Mouse (Mus musculus): Measurements from ENCODE around the gene Afdn. TPM values are rescaled to one million over a fixed set of nuclear protein-coding genes. Genes with fewer than 3 reads are reported as not detected.
"Not testable (repeated sequence)": the region's sequence is repeated elsewhere in the genome, so short reads cannot be mapped to it uniquely, and the experiment has no call there.

Gene Afdn
- polyA plus RNA-seq, 1 experiment from 2014 or later, result 123 TPM

DNA sequence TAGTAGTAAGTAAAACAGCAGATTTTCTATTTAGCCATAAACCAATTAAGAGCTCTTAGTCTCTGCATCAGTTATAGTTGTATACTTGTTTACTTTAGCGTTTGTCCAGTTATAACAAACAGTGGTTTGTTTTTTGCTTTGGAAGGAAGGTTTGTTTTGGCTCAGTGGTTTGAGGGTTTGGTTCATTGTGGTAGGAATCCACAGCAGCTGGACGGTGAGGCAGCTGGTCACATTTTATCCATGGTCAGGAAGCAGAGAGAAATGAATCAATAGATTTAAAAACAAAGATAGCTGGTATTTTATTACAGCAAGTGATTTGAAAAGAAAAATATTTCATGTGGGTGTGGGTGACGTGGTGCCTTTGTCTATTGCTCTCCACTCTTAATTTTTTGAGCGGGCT is 59.0 kb downstream of the Afdn start:
- H3K9me3 ChIP-seq (ENCODE audit: control insufficient read depth, low read length), result no peaks in the 10 kb centered on the region
- no peaks in the 10 kb centered on the region for H3K4me1 ChIP-seq (ENCODE audit: control insufficient read depth, insufficient read depth, low read length)
- no peaks in the 10 kb centered on the region for H3K27me3 ChIP-seq (ENCODE audit: control insufficient read depth, insufficient read depth, low read length)
- H3K27ac ChIP-seq (ENCODE audit: low read depth, low read length), result no peak overlapping the region
- 0 out of 2 replicates have a peak, but pooled peaks cover 3% of the 10 kb centered on the region for H3K36me3 ChIP-seq (ENCODE audit: control insufficient read depth, insufficient read depth, low read length)
- no peak overlapping the region for H3K9ac ChIP-seq (ENCODE audit: low read length)
- no peak overlapping the region for H3K4me2 ChIP-seq
- no peak for ATAC-seq (ENCODE audit: low FRiP score)
- no peak overlapping the region for H3K4me3 ChIP-seq (ENCODE audit: low read depth, low read length)
- no peak for DNase-seq (ENCODE audit: low spot score, missing footprints)
- 96% methylated on average over 4 of the region's 4 CpGs for WGBS

DNA sequence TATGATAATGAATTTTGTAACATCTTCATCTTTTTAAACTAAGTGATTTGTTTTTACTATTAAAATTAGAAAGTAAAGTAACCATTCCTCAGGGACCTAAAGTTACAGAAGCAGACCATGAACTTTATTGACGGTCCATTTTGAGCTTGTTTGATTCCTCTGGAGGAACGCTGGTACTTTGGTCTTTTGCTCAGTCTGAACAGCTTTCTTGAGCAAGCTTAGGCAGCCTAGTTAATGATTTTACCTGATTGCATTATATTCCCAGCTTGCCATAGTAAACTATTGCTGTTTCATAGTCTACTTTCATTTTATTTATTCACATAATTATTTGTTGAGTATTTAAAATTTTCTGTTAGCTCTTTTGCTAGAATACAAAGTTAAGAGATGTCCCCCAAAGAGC is 60.3 kb downstream of the Afdn start:
- no peaks in the 10 kb centered on the region for H3K27me3 ChIP-seq (ENCODE audit: control insufficient read depth, insufficient read depth, low read length)
- WGBS, result 95% methylated on average over 2 of the region's 2 CpGs
- no peak for DNase-seq (ENCODE audit: low spot score, missing footprints)
- no peak overlapping the region for H3K27ac ChIP-seq (ENCODE audit: low read depth, low read length)
- no peak overlapping the region for H3K9ac ChIP-seq (ENCODE audit: low read length)
- ATAC-seq (ENCODE audit: low FRiP score), result no peak
- H3K4me1 ChIP-seq (ENCODE audit: control insufficient read depth, insufficient read depth, low read length), result no peaks in the 10 kb centered on the region
- H3K4me3 ChIP-seq (ENCODE audit: low read depth, low read length), result no peak overlapping the region
- H3K36me3 ChIP-seq (ENCODE audit: control insufficient read depth, insufficient read depth, low read length), result peaks cover 3% of the 10 kb centered on the region; the same call in 1 of the 2 replicates
- H3K4me2 ChIP-seq, result no peak overlapping the region
- H3K9me3 ChIP-seq (ENCODE audit: control insufficient read depth, low read length), result no peaks in the 10 kb centered on the region

DNA sequence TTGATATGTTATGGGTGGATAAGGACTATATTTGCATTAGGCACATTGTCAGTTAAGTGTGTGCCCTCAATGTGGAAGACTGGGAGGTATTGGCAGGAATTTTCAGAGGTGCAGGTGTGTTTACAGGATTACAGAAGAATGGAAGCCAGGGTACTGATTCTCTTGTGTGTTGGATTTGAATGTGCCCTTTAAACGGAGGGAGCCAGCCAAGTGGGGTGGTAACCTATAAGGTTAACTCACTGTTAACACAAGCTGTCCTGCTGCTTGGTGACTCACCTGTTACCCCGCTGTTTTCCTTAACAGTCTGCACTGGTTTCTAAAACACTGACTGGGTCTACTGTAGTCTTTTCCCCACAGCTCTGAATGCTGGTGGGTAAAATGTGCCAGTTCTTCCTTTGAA is 65.1 kb downstream of the Afdn start:
- WGBS, result 83% methylated on average over 2 of the region's 2 CpGs
- H3K4me1 ChIP-seq (ENCODE audit: control insufficient read depth, insufficient read depth, low read length), result no peaks in the 10 kb centered on the region
- DNase-seq (ENCODE audit: low spot score, missing footprints) (no peak), ATAC-seq (ENCODE audit: low FRiP score) (no peak)
- H3K36me3 ChIP-seq (ENCODE audit: control insufficient read depth, insufficient read depth, low read length), result peaks cover 3% of the 10 kb centered on the region; the same call in 1 of the 2 replicates
- H3K9ac ChIP-seq (ENCODE audit: low read length), result no peak overlapping the region
- no peaks in the 10 kb centered on the region for H3K27me3 ChIP-seq (ENCODE audit: control insufficient read depth, insufficient read depth, low read length)
- H3K4me2 ChIP-seq, result no peak overlapping the region
- H3K27ac ChIP-seq (ENCODE audit: low read depth, low read length), result no peak overlapping the region
- H3K4me3 ChIP-seq (ENCODE audit: low read depth, low read length), result no peak overlapping the region
- no peaks in the 10 kb centered on the region for H3K9me3 ChIP-seq (ENCODE audit: control insufficient read depth, low read length)

DNA sequence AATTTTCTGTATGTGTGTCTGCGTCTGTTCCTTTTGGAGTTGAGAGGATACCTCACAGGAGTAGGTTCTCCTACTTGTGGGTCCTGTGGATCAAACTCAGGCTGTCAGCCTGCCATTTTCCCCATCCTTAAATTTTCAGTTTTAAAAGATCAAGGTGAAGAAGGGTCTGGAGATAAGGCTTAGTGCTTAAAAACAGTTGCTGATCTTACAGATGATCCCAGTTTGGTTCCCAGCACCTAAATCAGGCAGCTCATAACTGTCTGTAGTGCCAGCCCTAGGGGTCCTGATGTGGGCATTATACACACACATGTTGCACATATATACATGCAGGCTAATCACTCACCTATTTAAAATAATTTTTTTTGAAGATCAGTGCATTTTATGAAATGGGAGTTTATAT is 69.9 kb downstream of the Afdn start:
- Histone ChIP-seq H3K4me1 (ENCODE audit: control insufficient read depth, insufficient read depth, low read length) (no peaks in the 10 kb centered on the region), H3K4me2 (no peak overlapping the region), H3K9ac (ENCODE audit: low read length) (no peak overlapping the region), H3K36me3 (ENCODE audit: control insufficient read depth, insufficient read depth, low read length) (peaks cover 5% of the 10 kb centered on the region; the same call in 1 of the 2 replicates), H3K4me3 (ENCODE audit: low read depth, low read length) (no peak overlapping the region), H3K27ac (ENCODE audit: low read depth, low read length) (no peak overlapping the region), H3K27me3 (ENCODE audit: control insufficient read depth, insufficient read depth, low read length) (no peaks in the 10 kb centered on the region), H3K9me3 (ENCODE audit: control insufficient read depth, low read length) (no peaks in the 10 kb centered on the region)
- ATAC-seq (ENCODE audit: low FRiP score), result no peak
- 90% methylated on average over 1 of the region's 1 CpGs for WGBS
- DNase-seq (ENCODE audit: low spot score, missing footprints), result peak; percentile 75

DNA sequence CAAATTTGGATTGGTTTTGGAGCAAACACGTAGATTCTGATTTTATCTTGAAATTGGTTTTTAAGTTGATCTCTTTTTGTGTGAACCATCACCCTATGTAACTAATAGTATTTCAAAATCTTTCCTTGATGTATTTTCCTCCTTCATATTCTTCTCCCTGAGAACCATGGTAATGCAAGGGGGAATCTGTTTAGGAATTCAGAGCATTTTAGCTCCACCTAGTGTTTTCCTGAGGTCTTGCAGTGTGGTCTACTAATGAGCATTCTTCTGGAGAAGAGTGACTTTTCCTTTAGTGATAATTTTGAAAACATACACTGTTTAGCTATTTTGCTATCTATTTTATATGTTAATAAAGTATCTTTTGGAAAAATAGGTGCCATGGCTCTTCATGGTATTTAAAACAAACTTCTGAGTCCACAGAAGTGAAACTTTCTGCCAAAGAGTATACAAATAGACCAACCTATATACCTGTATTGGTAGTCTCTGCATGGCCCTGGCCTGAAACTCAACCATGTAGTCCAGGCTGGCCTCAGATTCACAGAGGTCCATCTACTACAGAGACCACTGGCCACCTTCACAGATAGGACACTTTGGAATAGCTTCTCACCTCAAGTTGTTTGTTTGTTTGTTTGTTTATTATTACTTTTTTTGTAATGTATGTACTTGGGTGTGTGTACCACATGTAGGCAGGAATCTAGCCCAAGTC is 70.5 kb downstream of the Afdn start:
- 81% methylated on average over 1 of the region's 1 CpGs for WGBS
- H3K27ac ChIP-seq (ENCODE audit: low read depth, low read length), result no peak overlapping the region
- no peak overlapping the region for H3K9ac ChIP-seq (ENCODE audit: low read length)
- H3K4me2 ChIP-seq, result no peak overlapping the region
- DNase-seq (ENCODE audit: low spot score, missing footprints), result peak; percentile 90
- H3K9me3 ChIP-seq (ENCODE audit: control insufficient read depth, low read length), result no peaks in the 10 kb centered on the region
- no peak overlapping the region for H3K4me3 ChIP-seq (ENCODE audit: low read depth, low read length)
- peak; percentile 42; the same call in 1 of the 2 replicates for ATAC-seq (ENCODE audit: low FRiP score)
- H3K27me3 ChIP-seq (ENCODE audit: control insufficient read depth, insufficient read depth, low read length), result no peaks in the 10 kb centered on the region
- peaks cover 5% of the 10 kb centered on the region; the same call in 1 of the 2 replicates for H3K36me3 ChIP-seq (ENCODE audit: control insufficient read depth, insufficient read depth, low read length)
- no peaks in the 10 kb centered on the region for H3K4me1 ChIP-seq (ENCODE audit: control insufficient read depth, insufficient read depth, low read length)

DNA sequence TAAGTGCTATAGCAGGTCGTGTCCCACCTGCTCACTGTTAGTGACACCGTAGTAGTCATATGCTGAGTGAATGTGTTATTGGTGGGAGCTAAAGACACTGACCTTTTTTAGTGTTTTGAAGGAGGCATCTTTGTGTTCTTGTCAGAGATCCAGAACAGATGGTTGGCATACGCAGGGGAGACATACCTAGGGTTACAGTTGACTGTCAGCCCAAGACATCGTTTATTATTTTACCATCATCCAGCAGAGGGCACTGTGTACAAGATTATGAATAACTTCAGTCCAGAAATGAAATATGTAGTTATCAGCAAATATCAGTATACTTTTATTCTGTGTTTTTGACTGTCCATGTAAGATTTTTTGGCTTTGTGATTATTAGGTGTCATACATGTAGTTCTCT is 75.5 kb downstream of the Afdn start:
- no peaks in the 10 kb centered on the region for H3K27me3 ChIP-seq (ENCODE audit: control insufficient read depth, insufficient read depth, low read length)
- H3K36me3 ChIP-seq (ENCODE audit: control insufficient read depth, insufficient read depth, low read length), result 0 out of 2 replicates have a peak, but pooled peaks cover 2% of the 10 kb centered on the region
- no peak overlapping the region for H3K27ac ChIP-seq (ENCODE audit: low read depth, low read length)
- H3K9me3 ChIP-seq (ENCODE audit: control insufficient read depth, low read length), result no peaks in the 10 kb centered on the region
- no peaks in the 10 kb centered on the region for H3K4me1 ChIP-seq (ENCODE audit: control insufficient read depth, insufficient read depth, low read length)
- DNase-seq (ENCODE audit: low spot score, missing footprints) (no peak), ATAC-seq (ENCODE audit: low FRiP score) (no peak)
- H3K4me2 ChIP-seq, result no peak overlapping the region
- no peak overlapping the region for H3K4me3 ChIP-seq (ENCODE audit: low read depth, low read length)
- H3K9ac ChIP-seq (ENCODE audit: low read length), result no peak overlapping the region
- WGBS, result 92% methylated on average over 4 of the region's 4 CpGs

DNA sequence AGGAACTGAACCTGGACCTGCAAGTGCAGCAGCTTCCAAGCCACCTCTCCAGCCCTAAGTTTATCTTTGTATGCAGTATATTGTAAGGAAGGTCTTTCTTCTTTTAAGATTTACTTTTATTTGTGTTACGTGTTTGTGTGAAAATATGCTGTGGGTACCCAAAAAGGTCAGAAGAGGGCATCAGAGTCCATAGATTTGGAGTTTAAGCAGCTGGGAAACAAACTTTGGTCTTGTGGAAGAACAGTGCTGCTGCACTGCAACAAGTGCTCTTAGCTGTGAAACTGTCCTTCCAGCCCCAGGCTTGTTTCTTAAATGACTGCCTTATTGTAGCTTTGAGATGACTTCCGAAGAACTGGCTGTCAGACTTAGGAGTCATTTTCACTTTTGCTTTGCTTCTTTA is 89.8 kb downstream of the Afdn start:
- Histone ChIP-seq H3K4me3 (ENCODE audit: low read depth, low read length) (no peak overlapping the region), H3K9ac (ENCODE audit: low read length) (no peak overlapping the region), H3K4me1 (ENCODE audit: control insufficient read depth, insufficient read depth, low read length) (no peaks in the 10 kb centered on the region), H3K36me3 (ENCODE audit: control insufficient read depth, insufficient read depth, low read length) (peaks cover 13% of the 10 kb centered on the region), H3K27me3 (ENCODE audit: control insufficient read depth, insufficient read depth, low read length) (no peaks in the 10 kb centered on the region), H3K4me2 (no peak overlapping the region), H3K27ac (ENCODE audit: low read depth, low read length) (no peak overlapping the region), H3K9me3 (ENCODE audit: control insufficient read depth, low read length) (no peaks in the 10 kb centered on the region)
- ATAC-seq (ENCODE audit: low FRiP score) (no peak), DNase-seq (ENCODE audit: low spot score, missing footprints) (no peak)
- WGBS, result 89% methylated on average over 2 of the region's 2 CpGs

DNA sequence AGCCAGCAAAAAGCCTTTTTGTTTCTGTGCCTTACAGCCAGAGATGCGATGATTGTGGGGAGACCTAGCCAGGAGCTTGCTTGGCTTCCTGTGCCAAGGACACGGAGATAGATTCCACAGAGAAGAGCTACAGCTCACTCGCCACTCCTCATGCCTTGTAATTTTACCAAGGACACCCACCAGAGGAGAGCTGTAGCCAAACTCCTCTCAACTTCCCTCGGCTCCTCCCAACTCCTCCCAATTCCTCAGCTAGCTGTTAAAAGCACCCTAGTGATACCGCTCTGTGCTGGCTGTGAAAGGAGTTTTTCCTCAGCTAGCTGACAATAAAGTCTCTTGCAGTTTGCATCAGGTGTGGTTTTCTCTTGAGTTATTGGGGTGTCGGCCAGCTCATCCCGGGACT is 93.5 kb downstream of the Afdn start:
- not testable (repeated sequence) for H3K27me3 ChIP-seq (ENCODE audit: control insufficient read depth, insufficient read depth, low read length); H3K4me2 ChIP-seq; H3K9ac ChIP-seq (ENCODE audit: low read length); H3K4me1 ChIP-seq (ENCODE audit: control insufficient read depth, insufficient read depth, low read length); H3K9me3 ChIP-seq (ENCODE audit: control insufficient read depth, low read length); H3K4me3 ChIP-seq (ENCODE audit: low read depth, low read length); H3K27ac ChIP-seq (ENCODE audit: low read depth, low read length); DNase-seq (ENCODE audit: low spot score, missing footprints); ATAC-seq (ENCODE audit: low FRiP score)
- WGBS, result 92% methylated on average over 7 of the region's 7 CpGs
- H3K36me3 ChIP-seq (ENCODE audit: control insufficient read depth, insufficient read depth, low read length), result peaks cover 18% of the 10 kb centered on the region

DNA sequence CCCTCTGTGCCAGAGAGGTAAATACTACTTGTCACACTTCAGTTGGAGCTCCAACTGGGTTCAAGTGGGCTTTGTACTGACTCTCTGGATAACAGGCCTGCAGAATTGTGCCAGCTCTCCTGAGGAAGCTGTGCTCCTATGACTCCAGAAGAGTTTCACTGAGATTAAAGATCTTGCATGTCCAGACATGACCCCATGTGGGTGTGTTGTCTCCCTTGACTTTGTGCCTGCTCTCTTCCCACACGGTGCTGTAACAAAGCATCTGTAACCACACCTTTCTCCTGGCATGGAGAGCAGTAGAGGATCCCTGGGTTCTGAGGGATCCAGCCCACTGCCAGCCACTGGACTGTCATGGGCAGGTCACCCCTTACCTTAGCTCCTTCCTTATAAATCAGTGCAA is 95.1 kb downstream of the Afdn start:
- H3K9ac ChIP-seq (ENCODE audit: low read length), result no peak overlapping the region
- 84% methylated on average over 1 of the region's 1 CpGs for WGBS
- no peak overlapping the region for H3K4me3 ChIP-seq (ENCODE audit: low read depth, low read length)
- H3K27ac ChIP-seq (ENCODE audit: low read depth, low read length), result no peak overlapping the region
- no peak overlapping the region for H3K4me2 ChIP-seq
- H3K4me1 ChIP-seq (ENCODE audit: control insufficient read depth, insufficient read depth, low read length), result no peaks in the 10 kb centered on the region
- H3K9me3 ChIP-seq (ENCODE audit: control insufficient read depth, low read length), result no peaks in the 10 kb centered on the region
- DNase-seq (ENCODE audit: low spot score, missing footprints), result no peak
- no peaks in the 10 kb centered on the region for H3K27me3 ChIP-seq (ENCODE audit: control insufficient read depth, insufficient read depth, low read length)
- peaks cover 12% of the 10 kb centered on the region for H3K36me3 ChIP-seq (ENCODE audit: control insufficient read depth, insufficient read depth, low read length)
- no peak for ATAC-seq (ENCODE audit: low FRiP score)

Measured in midbrain, embryonic 11.5 days (tissue).